Mouse (Mus musculus): Measurements from ENCODE around the gene Tppp3. TPM values are rescaled to one million over a fixed set of nuclear protein-coding genes. Genes with fewer than 3 reads are reported as not detected.
A peak's percentile ranks its signal among the peaks of the same experiment; 100 is the strongest.

The Tppp3 gene
- polyA plus RNA-seq, 1 experiment from 2014 or later = 23.3 TPM

- H3K27me3 ChIP-seq (ENCODE audit: poor library complexity, severe bottlenecking) = peaks cover 15% of the 10 kb centered on the region
- H3K4me1 ChIP-seq = peaks cover 45% of the 10 kb centered on the region
- H3K4me3 ChIP-seq = no peak overlapping the region
- DNase-seq (ENCODE audit: extremely low spot score, low spot score) = no peak
- 69% methylated on average over 6 of the region's 6 CpGs for WGBS
- H3K9me3 ChIP-seq = no peaks in the 10 kb centered on the region
- peaks cover 4% of the 10 kb centered on the region; the same call in 1 of the 2 replicates for H3K36me3 ChIP-seq (replicated peaks)
- H3K27ac ChIP-seq = 0 out of 2 replicates have a peak overlapping the region, but pooled peaks have one; percentile 56
Measured at GRCm38 (mm10) chr8:105481453-105481852, 10.1 kb upstream of the Tppp3 start.

- WGBS = 46% methylated on average over 2 of the region's 2 CpGs
- Histone ChIP-seq H3K36me3 (replicated peaks) (peaks cover 4% of the 10 kb centered on the region; the same call in 1 of the 2 replicates), H3K27ac (peak overlapping the region; percentile 56; the same call in 1 of the 2 replicates), H3K9me3 (no peaks in the 10 kb centered on the region), H3K27me3 (ENCODE audit: poor library complexity, severe bottlenecking) (peaks cover 19% of the 10 kb centered on the region), H3K4me1 (peaks cover 48% of the 10 kb centered on the region), H3K4me3 (no peak overlapping the region)
- no peak for DNase-seq (ENCODE audit: extremely low spot score, low spot score)
Measured at GRCm38 (mm10) chr8:105481013-105481412, 9.7 kb upstream of the Tppp3 start.

- 83% methylated on average over 3 of the region's 3 CpGs for WGBS
- DNase-seq (ENCODE audit: extremely low spot score, low spot score) = no peak
- Histone ChIP-seq H3K27me3 (ENCODE audit: poor library complexity, severe bottlenecking) (peaks cover 51% of the 10 kb centered on the region), H3K4me3 (no peak overlapping the region), H3K4me1 (peaks cover 57% of the 10 kb centered on the region), H3K27ac (no peak overlapping the region), H3K36me3 (replicated peaks) (peaks cover 9% of the 10 kb centered on the region), H3K9me3 (no peaks in the 10 kb centered on the region)
Measured at GRCm38 (mm10) chr8:105477792-105478191, 6.5 kb upstream of the Tppp3 start.

- peaks cover 61% of the 10 kb centered on the region for H3K27me3 ChIP-seq (ENCODE audit: poor library complexity, severe bottlenecking)
- 42% methylated on average over 25 of the region's 25 CpGs for WGBS
- peaks cover 67% of the 10 kb centered on the region for H3K4me1 ChIP-seq
- H3K27ac ChIP-seq = no peak overlapping the region
- DNase-seq (ENCODE audit: extremely low spot score, low spot score) = peak; percentile 66
- peaks cover 9% of the 10 kb centered on the region for H3K36me3 ChIP-seq (replicated peaks)
- H3K9me3 ChIP-seq = no peaks in the 10 kb centered on the region
- no peak overlapping the region for H3K4me3 ChIP-seq
Measured at GRCm38 (mm10) chr8:105476628-105477413, 5.5 kb upstream of the Tppp3 start.

- H3K4me1 ChIP-seq = peaks cover 68% of the 10 kb centered on the region
- 0 out of 2 replicates have a peak overlapping the region, but pooled peaks have one; percentile 0 for H3K27ac ChIP-seq
- H3K27me3 ChIP-seq (ENCODE audit: poor library complexity, severe bottlenecking) = peaks cover 67% of the 10 kb centered on the region
- no peak overlapping the region for H3K4me3 ChIP-seq
- DNase-seq (ENCODE audit: extremely low spot score, low spot score) = no peak
- peaks cover 9% of the 10 kb centered on the region for H3K36me3 ChIP-seq (replicated peaks)
- no peaks in the 10 kb centered on the region for H3K9me3 ChIP-seq
- 90% methylated on average over 7 of the region's 7 CpGs for WGBS
Measured at GRCm38 (mm10) chr8:105476161-105476560, 4.8 kb upstream of the Tppp3 start.

GRCm38 (mm10) chr8:105475742-105476141, 4.4 kb upstream of the Tppp3 start:
- peaks cover 68% of the 10 kb centered on the region for H3K27me3 ChIP-seq (ENCODE audit: poor library complexity, severe bottlenecking)

GRCm38 (mm10) chr8:105475254-105475653, 3.9 kb upstream of the Tppp3 start:
- Histone ChIP-seq H3K4me3 (no peak overlapping the region), H3K4me1 (peaks cover 68% of the 10 kb centered on the region), H3K9me3 (no peaks in the 10 kb centered on the region), H3K27me3 (ENCODE audit: poor library complexity, severe bottlenecking) (peaks cover 73% of the 10 kb centered on the region), H3K36me3 (replicated peaks) (peaks cover 9% of the 10 kb centered on the region), H3K27ac (peak overlapping the region; percentile 64; the same call in 1 of the 2 replicates)
- DNase-seq (ENCODE audit: extremely low spot score, low spot score) = no peak
- WGBS = 47% methylated on average over 4 of the region's 4 CpGs

More at GRCm38 (mm10) chr8:105475742-105476141, 4.4 kb upstream of the Tppp3 start:
- Histone ChIP-seq H3K27ac (0 out of 2 replicates have a peak overlapping the region, but pooled peaks have one; percentile 0), H3K4me1 (peaks cover 68% of the 10 kb centered on the region), H3K9me3 (no peaks in the 10 kb centered on the region), H3K4me3 (no peak overlapping the region), H3K36me3 (replicated peaks) (peaks cover 9% of the 10 kb centered on the region)
- DNase-seq (ENCODE audit: extremely low spot score, low spot score) = no peak
- WGBS = 95% methylated on average over 8 of the region's 8 CpGs

GRCm38 (mm10) chr8:105474680-105475079, 3.4 kb upstream of the Tppp3 start:
- WGBS = 48% methylated on average over 5 of the region's 5 CpGs
- no peak for DNase-seq (ENCODE audit: extremely low spot score, low spot score)
- Histone ChIP-seq H3K27me3 (ENCODE audit: poor library complexity, severe bottlenecking) (peaks cover 78% of the 10 kb centered on the region), H3K4me3 (peak overlapping the region; percentile 13; the same call in 1 of the 2 replicates), H3K27ac (peak overlapping the region; percentile 64; the same call in 1 of the 2 replicates), H3K36me3 (replicated peaks) (peaks cover 9% of the 10 kb centered on the region), H3K4me1 (peaks cover 73% of the 10 kb centered on the region), H3K9me3 (no peaks in the 10 kb centered on the region)

- H3K36me3 ChIP-seq (replicated peaks) = peaks cover 9% of the 10 kb centered on the region
- peaks cover 78% of the 10 kb centered on the region for H3K27me3 ChIP-seq (ENCODE audit: poor library complexity, severe bottlenecking)
- WGBS = 27% methylated on average over 17 of the region's 17 CpGs
- no peaks in the 10 kb centered on the region for H3K9me3 ChIP-seq
- DNase-seq (ENCODE audit: extremely low spot score, low spot score) = peak; percentile 42
- peak overlapping the region; percentile 13; the same call in 1 of the 2 replicates for H3K4me3 ChIP-seq
- H3K27ac ChIP-seq = peak overlapping the region; percentile 64; the same call in 1 of the 2 replicates
- peaks cover 80% of the 10 kb centered on the region for H3K4me1 ChIP-seq
Measured at GRCm38 (mm10) chr8:105473816-105474606, 2.7 kb upstream of the Tppp3 start.

- Histone ChIP-seq H3K4me3 (peak overlapping the region; percentile 18; the same call in 1 of the 2 replicates), H3K27me3 (ENCODE audit: poor library complexity, severe bottlenecking) (peaks cover 76% of the 10 kb centered on the region), H3K27ac (peak overlapping the region; percentile 49; the same call in 1 of the 2 replicates), H3K9me3 (no peaks in the 10 kb centered on the region), H3K4me1 (peaks cover 88% of the 10 kb centered on the region), H3K36me3 (replicated peaks) (peaks cover 5% of the 10 kb centered on the region)
- DNase-seq (ENCODE audit: extremely low spot score, low spot score) = no peak
- 31% methylated on average over 9 of the region's 9 CpGs for WGBS
Measured at GRCm38 (mm10) chr8:105472983-105473382, 1.7 kb upstream of the Tppp3 start.

GRCm38 (mm10) chr8:105472414-105472932, 1.1 kb upstream of the Tppp3 start:
- H3K27me3 ChIP-seq (ENCODE audit: poor library complexity, severe bottlenecking) = peaks cover 71% of the 10 kb centered on the region
- no peaks in the 10 kb centered on the region for H3K9me3 ChIP-seq
- H3K36me3 ChIP-seq (replicated peaks) = peaks cover 10% of the 10 kb centered on the region
- DNase-seq (ENCODE audit: extremely low spot score, low spot score) = peak; percentile 35
- peak overlapping the region; percentile 18; the same call in 1 of the 2 replicates for H3K4me3 ChIP-seq
- H3K27ac ChIP-seq = peak overlapping the region; percentile 49
- WGBS = 7% methylated on average over 23 of the region's 23 CpGs
- H3K4me1 ChIP-seq = peaks cover 88% of the 10 kb centered on the region

- no peaks in the 10 kb centered on the region for H3K9me3 ChIP-seq
- H3K27ac ChIP-seq = peak overlapping the region; percentile 79
- H3K4me3 ChIP-seq = peak overlapping the region; percentile 51
- peaks cover 11% of the 10 kb centered on the region for H3K36me3 ChIP-seq (replicated peaks)
- DNase-seq (ENCODE audit: extremely low spot score, low spot score) = no peak
- peaks cover 63% of the 10 kb centered on the region for H3K27me3 ChIP-seq (ENCODE audit: poor library complexity, severe bottlenecking)
- peaks cover 76% of the 10 kb centered on the region for H3K4me1 ChIP-seq
- 21% methylated on average over 11 of the region's 11 CpGs for WGBS
Measured at GRCm38 (mm10) chr8:105470681-105471313, 529 bp downstream of the Tppp3 start.
